Mouse (Mus musculus) heart, embryonic 15.5 days (tissue): ENCODE results near the gene Tenm3. TPM values are rescaled to one million over a fixed set of nuclear protein-coding genes. Genes with fewer than 3 reads are reported as not detected.

Experiments
- ATAC-seq: fragments of 200-750 bp; cut with Nextera tagmentation; replicated peaks from 2 replicates; pipeline ENCODE4 v1.8.0; 2017; ENCODE audit warnings: low read depth, moderate TSS enrichment; ENCODE audit not compliant: insufficient number of reproducible peaks, insufficient read depth, low FRiP score
- H3K27ac ChIP-seq: fragments of 300-500 bp; sonication (generic); 2 replicates; pipeline ENCODE4 v1.5.1; 2015; ENCODE audit warnings: mild to moderate bottlenecking, inconsistent platforms
- H3K27me3 ChIP-seq: fragments of 300-500 bp; sonication (generic); 2 replicates; pipeline ENCODE4 v1.6.1; 2015; ENCODE audit warnings: inconsistent platforms
- H3K36me3 ChIP-seq: fragments of 300-500 bp; sonication (generic); 2 replicates; pipeline ENCODE4 v1.6.1; 2015; ENCODE audit warnings: mild to moderate bottlenecking, inconsistent platforms
- H3K4me1 ChIP-seq: fragments of 300-500 bp; sonication (generic); replicated peaks from 2 replicates; pipeline ENCODE4 v1.6.1; 2015; ENCODE audit warnings: inconsistent platforms
- H3K4me2 ChIP-seq: fragments of 300-500 bp; sonication (generic); 2 replicates; pipeline ENCODE4 v1.6.1; 2015; ENCODE audit warnings: inconsistent platforms, mild to moderate bottlenecking, moderate library complexity
- H3K4me3 ChIP-seq: fragments of 300-500 bp; sonication (generic); 2 replicates; pipeline ENCODE4 v1.5.1; 2015; ENCODE audit warnings: mild to moderate bottlenecking, inconsistent platforms
- H3K9ac ChIP-seq: fragments of 300-500 bp; sonication (generic); 2 replicates; pipeline ENCODE4 v1.6.1; 2015; ENCODE audit warnings: mild to moderate bottlenecking, inconsistent platforms
- H3K9me3 ChIP-seq: fragments of 300-500 bp; sonication (generic); replicated peaks from 2 replicates; pipeline ENCODE4 v1.6.1; 2016; ENCODE audit warnings: inconsistent platforms
- WGBS: fragments of 180-500 bp; shearing (Covaris S2); methylation state at CpG from one replicate; pipeline ENCODE4 v1.1.7; 2015; ENCODE audit warnings: mixed read lengths; 5-methylcytosine and 5-hydroxymethylcytosine counted together
- polyA plus RNA-seq: library from polyadenylated mRNA; unstranded; fragments of >200 nt; fragmentation: Nextera tagmentation; extraction: Ambion mirVana; gene quantifications from 2 replicates; pipeline ENCODE4 v1.2.1, GENCODE M21; 2015

Tenm3 gene
- polyA plus RNA-seq, 1 experiment from 2014 or later = 5.0 TPM

- H3K27ac ChIP-seq = no peak overlapping the region
- H3K9ac ChIP-seq = no peak overlapping the region
- H3K27me3 ChIP-seq = no peaks in the 10 kb centered on the region
- no peak for ATAC-seq
- H3K4me1 ChIP-seq = peaks cover 2% of the 10 kb centered on the region; the same call in 1 of the 2 replicates
- no peaks in the 10 kb centered on the region for H3K9me3 ChIP-seq
- H3K36me3 ChIP-seq = no peaks in the 10 kb centered on the region
- H3K4me2 ChIP-seq = peak overlapping the region; percentile 59
- H3K4me3 ChIP-seq = peak overlapping the region; percentile 43
- WGBS = 36% methylated on average over 14 of the region's 14 CpGs
Observed at GRCm38 (mm10) chr8:48511137-48511536, 332.6 kb downstream of the Tenm3 start.

- Histone ChIP-seq H3K4me3 (no peak overlapping the region), H3K27ac (no peak overlapping the region), H3K36me3 (no peaks in the 10 kb centered on the region), H3K4me1 (peaks cover 2% of the 10 kb centered on the region; the same call in 1 of the 2 replicates), H3K9ac (no peak overlapping the region), H3K9me3 (no peaks in the 10 kb centered on the region), H3K4me2 (peak overlapping the region; percentile 30; the same call in 1 of the 2 replicates), H3K27me3 (no peaks in the 10 kb centered on the region)
- 67% methylated on average over 29 of the region's 29 CpGs for WGBS
- ATAC-seq = no peak
Observed at GRCm38 (mm10) chr8:48508641-48509599, 334.8 kb downstream of the Tenm3 start.

DNA sequence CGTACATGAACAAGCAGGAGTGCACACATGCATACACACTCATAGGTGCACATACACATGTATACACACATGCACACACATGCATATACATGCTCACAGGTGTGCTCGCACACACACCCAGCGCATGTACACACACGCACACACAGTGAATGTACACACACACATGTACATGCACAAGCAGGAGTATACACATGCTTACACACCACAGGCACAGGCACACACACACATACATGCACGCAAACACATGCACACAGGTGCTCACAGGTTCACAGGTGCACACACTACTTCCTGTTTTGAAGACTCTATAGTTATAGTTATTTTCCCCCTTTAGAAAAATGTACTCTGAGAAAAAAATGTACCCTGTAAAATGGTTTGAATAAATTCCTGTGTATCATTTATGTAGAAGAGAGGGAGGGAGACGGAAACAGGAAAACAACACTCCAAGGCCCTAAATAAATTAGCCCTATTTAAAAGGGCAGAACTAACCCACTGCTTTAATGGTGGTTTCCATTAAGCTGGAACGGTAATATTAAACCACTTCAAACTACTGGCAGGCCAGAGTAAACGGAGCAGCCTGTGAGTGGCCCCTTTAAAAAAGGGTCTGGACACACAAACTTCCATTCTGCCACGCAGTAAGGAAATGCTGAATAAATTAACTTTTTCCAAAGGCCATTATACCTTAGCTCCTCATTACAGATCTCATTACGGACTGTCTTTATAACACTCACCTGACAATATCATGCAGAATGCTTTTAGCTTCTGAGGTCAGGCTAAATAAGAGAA, 335.8 kb downstream of the Tenm3 start:
- H3K27me3 ChIP-seq = no peaks in the 10 kb centered on the region
- H3K4me2 ChIP-seq = no peak overlapping the region
- WGBS = 83% methylated on average over 10 of the region's 10 CpGs
- no peaks in the 10 kb centered on the region for H3K9me3 ChIP-seq
- H3K4me3 ChIP-seq = no peak overlapping the region
- H3K9ac ChIP-seq = no peak overlapping the region
- no peak for ATAC-seq
- H3K36me3 ChIP-seq = no peaks in the 10 kb centered on the region
- peaks cover 2% of the 10 kb centered on the region; the same call in 1 of the 2 replicates for H3K4me1 ChIP-seq
- no peak overlapping the region for H3K27ac ChIP-seq

DNA sequence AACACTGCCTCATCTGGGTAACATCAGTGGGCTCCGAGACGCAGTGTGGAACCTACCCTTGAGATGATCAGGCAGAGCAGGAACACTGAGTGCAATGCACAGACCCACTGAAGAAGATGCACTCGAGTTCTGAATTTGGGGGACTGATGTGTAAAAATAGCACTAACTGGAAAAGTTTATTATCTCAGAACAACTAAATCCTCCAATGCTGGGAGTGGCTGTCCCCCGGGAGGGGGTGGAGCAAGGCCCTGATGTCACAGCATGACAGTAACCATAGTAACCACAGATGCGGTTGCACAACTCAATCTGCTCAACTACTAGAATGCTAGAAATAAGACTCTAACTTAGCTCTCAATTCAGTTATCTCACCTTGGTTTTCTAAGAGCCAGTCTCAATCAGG, 351.3 kb downstream of the Tenm3 start:
- Histone ChIP-seq H3K27ac (no peak overlapping the region), H3K36me3 (no peaks in the 10 kb centered on the region), H3K9me3 (no peaks in the 10 kb centered on the region), H3K4me2 (no peak overlapping the region), H3K4me1 (no peaks in the 10 kb centered on the region), H3K27me3 (no peaks in the 10 kb centered on the region), H3K9ac (no peak overlapping the region), H3K4me3 (no peak overlapping the region)
- WGBS = 76% methylated on average over 5 of the region's 5 CpGs
- no peak for ATAC-seq

GRCm38 (mm10) chr8:48490635-48491165, 353.1 kb downstream of the Tenm3 start:
- H3K4me2 ChIP-seq = no peak overlapping the region

GRCm38 (mm10) chr8:48489936-48490634, 353.7 kb downstream of the Tenm3 start:
- Histone ChIP-seq H3K36me3 (no peaks in the 10 kb centered on the region), H3K27ac (no peak overlapping the region), H3K4me3 (no peak overlapping the region), H3K27me3 (no peaks in the 10 kb centered on the region), H3K9me3 (no peaks in the 10 kb centered on the region), H3K9ac (no peak overlapping the region), H3K4me2 (no peak overlapping the region), H3K4me1 (no peaks in the 10 kb centered on the region)
- no peak for ATAC-seq
- WGBS = 85% methylated on average over 18 of the region's 18 CpGs

More at GRCm38 (mm10) chr8:48490635-48491165, 353.1 kb downstream of the Tenm3 start:
- no peak overlapping the region for H3K27ac ChIP-seq
- no peak overlapping the region for H3K9ac ChIP-seq
- H3K27me3 ChIP-seq = no peaks in the 10 kb centered on the region
- no peaks in the 10 kb centered on the region for H3K4me1 ChIP-seq
- no peaks in the 10 kb centered on the region for H3K36me3 ChIP-seq
- no peak for ATAC-seq
- 68% methylated on average over 6 of the region's 6 CpGs for WGBS
- H3K4me3 ChIP-seq = no peak overlapping the region
- H3K9me3 ChIP-seq = no peaks in the 10 kb centered on the region

GRCm38 (mm10) chr8:48489417-48489816, 354.3 kb downstream of the Tenm3 start:
- no peaks in the 10 kb centered on the region for H3K36me3 ChIP-seq
- no peak overlapping the region for H3K9ac ChIP-seq
- no peak overlapping the region for H3K27ac ChIP-seq
- H3K9me3 ChIP-seq = no peaks in the 10 kb centered on the region
- ATAC-seq = no peak
- no peak overlapping the region for H3K4me3 ChIP-seq
- H3K27me3 ChIP-seq = no peaks in the 10 kb centered on the region
- H3K4me1 ChIP-seq = no peaks in the 10 kb centered on the region
- H3K4me2 ChIP-seq = no peak overlapping the region
- WGBS = 70% methylated on average over 4 of the region's 4 CpGs

- H3K9me3 ChIP-seq = no peaks in the 10 kb centered on the region
- H3K27me3 ChIP-seq = no peaks in the 10 kb centered on the region
- no peaks in the 10 kb centered on the region for H3K4me1 ChIP-seq
- no peak overlapping the region for H3K9ac ChIP-seq
- ATAC-seq = no peak
- no peak overlapping the region for H3K4me3 ChIP-seq
- H3K27ac ChIP-seq = no peak overlapping the region
- 70% methylated on average over 7 of the region's 7 CpGs for whole genome bisulfite sequencing
- H3K4me2 ChIP-seq = no peak overlapping the region
- H3K36me3 ChIP-seq = no peaks in the 10 kb centered on the region
Observed at GRCm38 (mm10) chr8:48488809-48489208, 354.9 kb downstream of the Tenm3 start.

DNA sequence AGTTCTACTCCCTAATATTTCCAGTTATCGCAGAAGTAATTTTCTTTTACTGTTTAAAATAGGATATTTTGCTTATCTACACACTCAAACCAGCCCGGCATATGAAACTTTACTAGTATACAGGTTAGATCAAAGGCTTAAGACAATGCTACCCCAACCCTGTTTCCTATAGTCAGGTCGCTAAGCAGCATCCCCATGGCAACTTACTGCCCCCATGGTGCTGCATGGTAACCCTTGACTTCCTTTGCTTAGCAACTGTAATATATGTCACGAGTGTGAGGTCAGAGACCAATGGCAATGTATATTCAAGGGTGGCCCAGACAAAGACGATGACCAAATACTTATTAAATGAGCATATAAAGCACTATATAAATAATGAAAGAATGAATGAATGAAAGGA, 359.6 kb downstream of the Tenm3 start:
- H3K4me2 ChIP-seq = no peak overlapping the region
- WGBS = 84% methylated on average over 5 of the region's 5 CpGs
- no peaks in the 10 kb centered on the region for H3K36me3 ChIP-seq
- no peak overlapping the region for H3K9ac ChIP-seq
- H3K4me3 ChIP-seq = no peak overlapping the region
- H3K27ac ChIP-seq = no peak overlapping the region
- no peaks in the 10 kb centered on the region for H3K4me1 ChIP-seq
- no peaks in the 10 kb centered on the region for H3K9me3 ChIP-seq
- no peak for ATAC-seq
- no peaks in the 10 kb centered on the region for H3K27me3 ChIP-seq

DNA sequence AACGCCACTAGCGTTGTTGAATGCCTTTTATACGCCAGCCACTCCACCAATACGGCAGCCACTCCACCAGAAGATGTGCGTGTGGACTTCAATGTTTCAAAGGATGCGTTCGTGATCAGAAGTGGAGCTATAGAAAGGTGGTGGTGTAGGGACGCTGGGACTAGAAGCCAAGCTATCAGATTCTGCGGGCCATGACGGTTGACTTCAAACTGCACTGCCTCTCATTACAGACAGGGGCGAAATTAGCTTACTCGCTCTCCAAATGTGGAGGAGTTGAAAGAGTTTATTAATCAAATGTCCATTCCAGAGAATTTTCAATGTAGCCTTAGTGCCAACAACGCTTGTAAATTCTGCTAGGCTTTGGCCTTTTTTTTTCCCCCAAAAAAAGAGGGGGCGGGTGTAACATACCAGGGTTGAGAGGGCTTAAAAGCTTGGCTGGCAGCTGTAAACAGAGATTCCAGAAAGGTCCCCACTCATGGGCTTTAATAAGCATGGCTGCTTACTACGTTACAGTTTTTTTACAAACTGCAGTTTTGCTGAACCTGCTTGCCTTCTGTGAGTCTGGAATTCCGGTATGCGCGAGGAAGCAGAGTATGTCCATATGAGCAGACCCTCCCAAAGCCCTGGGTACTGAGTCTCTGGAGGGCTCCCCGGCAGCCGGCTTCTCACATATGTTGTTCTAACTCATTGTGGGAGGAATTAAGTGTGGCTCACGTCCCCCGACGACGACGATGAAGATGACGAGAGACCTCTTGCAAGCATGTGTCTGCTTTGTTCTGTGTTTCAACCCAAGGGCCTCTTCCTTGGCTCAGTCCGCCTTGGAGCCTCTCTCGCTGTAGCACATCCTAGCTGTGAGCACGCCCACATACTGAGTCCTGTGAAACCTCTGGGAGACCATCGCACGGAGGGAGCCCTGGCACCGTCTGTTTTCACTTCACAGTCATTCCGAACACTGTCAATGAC, 361.8 kb downstream of the Tenm3 start:
- Histone ChIP-seq H3K4me3 (peak overlapping the region; percentile 4; the same call in 1 of the 2 replicates), H3K9me3 (no peaks in the 10 kb centered on the region), H3K27ac (no peak overlapping the region), H3K36me3 (no peaks in the 10 kb centered on the region), H3K27me3 (no peaks in the 10 kb centered on the region), H3K4me2 (peak overlapping the region; percentile 27), H3K9ac (no peak overlapping the region), H3K4me1 (no peaks in the 10 kb centered on the region)
- ATAC-seq = no peak
- WGBS = 62% methylated on average over 33 of the region's 33 CpGs
